Mouse (Mus musculus) A20 (cell line): ENCODE results near the gene Etv6.

Experiments
- DNase-seq: peaks from one replicate; pipeline ENCODE4 v3.0.0-alpha.2; 2011; ENCODE audit warnings: low read depth, low spot score

Etv6 gene

DNA sequence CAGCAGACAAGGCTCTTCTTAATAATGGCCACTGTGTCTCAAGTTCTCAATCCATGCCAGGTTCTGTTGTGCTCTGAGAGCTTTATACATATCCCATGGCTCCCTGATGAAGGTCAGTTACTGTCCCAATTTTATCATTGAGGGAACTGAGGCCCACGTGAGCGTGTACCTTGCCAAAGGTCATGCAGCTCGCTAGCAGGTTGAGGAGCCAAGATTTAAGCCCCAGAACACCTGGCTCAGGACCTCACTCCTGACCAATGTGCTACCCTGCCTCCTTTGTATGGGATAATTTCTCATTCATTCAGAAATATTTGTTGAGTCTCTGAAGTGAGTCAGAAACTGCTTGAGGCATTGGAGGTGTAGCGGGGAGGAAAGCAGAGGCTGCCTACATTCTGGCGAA lies 170.8 kb downstream of the Etv6 start:
- no peak for DNase-seq

DNA sequence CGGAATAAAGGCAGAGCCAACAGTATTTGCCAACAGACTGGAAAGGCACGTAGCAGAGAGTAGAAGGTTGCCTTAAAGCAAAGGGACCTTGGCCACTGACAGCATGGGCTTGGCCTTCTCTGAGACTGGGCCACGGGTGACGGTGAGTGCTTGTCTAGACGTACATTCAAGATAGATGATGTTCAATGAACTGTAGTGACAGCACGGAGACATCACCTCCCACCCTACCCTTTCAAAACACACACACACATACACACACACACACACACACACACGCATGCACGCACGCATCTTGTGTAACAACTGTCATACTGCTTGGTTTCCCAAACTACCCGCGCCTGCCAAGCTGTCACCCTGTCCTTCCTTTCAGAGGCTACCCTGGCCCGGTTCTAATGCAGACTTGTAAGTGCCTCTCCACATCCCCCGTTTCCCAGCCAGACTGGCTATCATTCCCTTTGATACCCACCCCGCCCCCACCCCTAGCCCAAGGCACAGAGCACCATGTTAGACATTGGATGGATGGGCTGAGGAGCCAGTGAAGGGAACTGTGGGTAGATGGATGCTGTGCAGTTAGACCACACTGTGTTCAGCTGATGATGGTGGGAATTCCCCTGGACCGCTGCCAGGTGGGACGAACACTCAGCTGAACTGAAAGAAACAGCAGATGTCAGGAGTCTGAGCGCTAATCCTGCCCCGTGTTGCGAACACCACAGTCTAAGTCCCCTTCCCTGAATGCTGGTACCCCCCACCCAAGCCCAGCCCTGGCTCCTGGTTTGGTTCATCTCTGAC lies 172.1 kb downstream of the Etv6 start:
- peak; percentile 77 for DNase-seq

DNA sequence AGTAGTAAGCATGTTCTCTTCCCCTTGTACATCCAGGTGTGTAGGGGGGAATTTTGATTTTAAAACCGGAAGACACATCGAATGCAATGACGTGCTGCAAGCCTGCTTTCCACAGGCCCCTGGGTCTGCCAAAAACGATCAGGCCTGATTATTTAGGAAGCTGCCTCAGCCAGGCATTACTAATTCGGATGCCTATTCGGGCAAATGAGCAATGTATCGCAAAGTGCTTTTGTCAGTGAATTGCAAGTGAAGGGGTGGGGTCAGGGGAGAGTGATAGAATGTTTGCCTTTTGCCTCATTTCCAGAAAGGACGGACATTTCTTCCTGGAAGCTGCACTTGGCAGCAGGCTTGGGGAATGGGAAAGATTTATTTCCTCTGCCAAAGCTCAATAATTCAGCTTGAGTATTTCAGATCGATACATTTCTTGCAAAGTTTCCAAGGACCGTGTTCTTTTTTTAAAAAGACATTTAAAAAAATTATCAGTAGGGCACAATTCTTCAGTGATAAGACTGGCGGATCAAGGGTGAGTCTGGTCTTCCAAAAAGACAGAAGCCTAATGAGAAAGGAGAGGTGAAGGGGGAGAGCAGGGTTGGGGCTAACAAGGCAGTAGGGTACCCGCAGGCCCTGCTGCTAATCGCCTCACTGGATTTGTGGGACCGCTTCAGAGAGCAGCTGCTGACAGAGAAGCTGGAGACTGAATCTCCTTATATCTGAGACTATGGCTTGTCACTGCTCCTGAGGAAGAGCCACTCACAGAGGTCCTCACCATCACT lies 172.9 kb downstream of the Etv6 start:
- DNase-seq = no peak

DNA sequence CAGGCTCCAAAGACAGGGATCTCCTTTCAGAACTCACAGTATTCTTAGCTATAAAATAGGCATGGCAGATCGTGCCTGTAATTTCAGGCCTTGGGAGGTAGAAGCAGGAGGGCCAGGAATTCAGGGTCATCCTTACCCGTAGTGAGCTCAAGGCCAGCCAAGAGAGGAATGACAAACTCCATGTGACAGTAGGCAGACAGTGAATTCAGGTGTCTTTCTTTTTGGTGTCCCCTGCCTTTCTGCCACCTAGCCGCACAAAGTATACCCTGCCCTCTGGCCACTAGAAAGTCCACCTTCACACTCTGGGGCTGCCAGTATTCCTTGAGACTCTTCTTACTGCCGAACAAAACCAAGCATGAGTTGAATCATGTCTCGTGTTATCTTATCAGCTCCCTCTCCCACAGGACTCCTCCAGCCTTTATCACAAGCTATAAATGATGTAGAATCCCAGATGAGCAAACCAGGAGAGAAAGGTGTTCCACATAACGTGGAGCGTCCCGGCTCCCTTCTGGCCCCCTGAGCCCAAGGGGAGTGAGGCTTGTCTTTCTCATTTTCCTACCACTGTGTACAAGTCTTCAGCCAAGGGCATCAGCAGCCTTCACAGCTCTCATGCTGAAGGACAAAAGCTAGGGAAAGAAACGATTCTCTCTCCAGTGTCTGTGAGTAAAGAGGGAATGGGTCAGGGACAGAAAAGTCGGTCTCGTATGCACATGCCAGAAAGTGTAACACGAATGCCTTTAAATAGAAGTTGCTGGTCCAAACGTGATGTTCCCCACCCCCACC lies 175.4 kb downstream of the Etv6 start:
- no peak for DNase-seq

DNA sequence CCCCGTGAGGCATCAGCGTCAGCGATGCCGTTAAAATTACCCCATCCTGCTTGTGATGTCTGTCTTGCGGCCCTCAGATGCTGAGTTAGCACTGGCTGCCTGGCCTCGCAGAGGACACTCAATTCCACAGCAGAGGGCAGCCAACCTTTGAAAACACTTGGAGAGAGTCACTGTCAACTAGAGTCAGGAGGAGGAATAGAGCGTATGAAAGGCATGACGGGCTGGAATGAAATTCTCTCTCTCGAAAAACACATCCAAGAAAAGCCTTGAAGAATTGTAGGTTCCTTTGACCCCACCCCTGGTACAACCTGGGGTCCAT lies 175.9 kb downstream of the Etv6 start:
- no peak for DNase-seq

DNA sequence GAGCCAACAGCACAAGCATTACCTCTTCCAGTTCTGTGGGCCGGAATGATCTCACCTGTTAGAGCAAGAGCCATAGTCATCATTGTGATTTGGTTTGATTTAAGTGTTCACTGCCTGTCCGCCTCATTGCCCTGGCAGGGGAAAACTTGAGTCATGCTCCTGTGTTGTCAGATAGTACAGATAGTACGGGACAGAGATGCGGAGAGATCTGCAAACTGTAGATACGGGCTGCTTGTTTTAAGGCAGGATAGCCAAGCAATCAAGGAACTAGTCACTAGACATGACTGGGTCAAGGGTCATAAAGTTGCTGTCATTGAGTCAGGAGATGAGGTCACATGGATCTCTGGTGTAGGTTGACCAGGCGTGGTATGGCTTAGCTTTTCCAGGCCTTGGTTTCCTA lies 182.2 kb downstream of the Etv6 start:
- no peak for DNase-seq

DNA sequence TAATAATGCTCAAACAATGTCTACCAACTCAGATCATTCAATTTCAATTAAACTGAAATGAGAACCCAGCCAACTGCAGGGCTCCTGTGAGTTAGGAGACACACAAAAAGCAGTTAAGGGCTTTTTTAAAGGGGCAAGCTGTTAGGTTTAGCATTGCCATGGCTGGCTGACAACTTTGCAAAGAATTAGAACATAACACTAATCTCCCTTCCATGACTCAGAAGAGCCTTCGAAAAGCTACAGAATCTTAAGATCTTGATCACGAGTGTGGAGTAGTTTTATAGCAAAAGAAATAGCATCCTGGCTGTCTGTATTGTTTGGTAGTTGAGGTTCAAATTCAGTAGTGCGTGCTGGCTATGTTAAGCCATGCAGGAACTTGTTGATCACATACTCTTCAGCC lies 182.9 kb downstream of the Etv6 start:
- DNase-seq = no peak

DNA sequence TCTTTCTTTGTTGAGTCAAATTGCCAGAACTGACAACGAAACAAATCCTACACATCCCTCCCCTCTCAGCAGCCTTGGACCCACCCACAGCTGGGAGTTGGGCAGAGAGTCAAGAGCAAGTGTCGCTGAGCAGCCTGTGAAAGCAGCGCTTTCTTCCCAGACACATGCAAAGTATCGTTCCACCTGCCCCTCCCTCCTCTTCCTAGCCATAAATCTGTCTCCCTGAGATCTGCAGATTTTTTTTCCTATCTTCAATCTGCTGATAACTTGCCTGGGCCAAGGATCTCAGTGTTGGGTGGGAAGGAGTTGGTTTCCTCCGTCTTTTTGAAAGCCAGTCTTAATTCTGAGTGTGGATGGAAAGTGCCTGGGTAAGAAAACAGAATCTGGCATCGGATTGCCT lies 183.9 kb downstream of the Etv6 start:
- no peak for DNase-seq

DNA sequence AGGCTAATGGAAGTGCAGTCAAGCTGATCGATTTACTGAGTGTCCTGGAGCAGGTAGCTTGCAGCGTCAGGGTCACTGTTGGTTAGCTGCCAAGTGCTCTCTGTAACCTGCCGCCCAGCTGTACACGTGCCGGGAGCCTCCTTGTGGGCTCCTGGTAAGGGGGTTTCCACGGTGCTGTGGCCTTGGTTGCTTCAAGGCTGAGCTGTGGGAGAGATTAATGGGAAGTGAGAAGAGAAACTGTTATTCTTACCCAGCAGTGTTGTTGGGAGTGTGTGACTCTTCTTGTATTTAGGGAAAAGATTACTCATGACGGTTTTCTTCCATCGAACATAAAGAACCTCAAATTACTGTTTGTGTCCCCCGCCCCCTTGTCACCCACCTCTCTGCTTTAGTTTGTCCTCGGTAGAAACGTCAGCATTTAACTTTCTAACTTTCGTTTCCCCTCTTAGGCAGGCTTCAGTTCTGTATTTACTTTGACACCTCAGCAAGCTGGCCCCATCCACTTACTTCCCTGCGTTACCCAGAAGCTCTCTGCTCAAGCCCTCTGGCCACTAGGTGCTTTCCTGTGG lies 184.8 kb downstream of the Etv6 start:
- peak; percentile 92 for DNase-seq

DNA sequence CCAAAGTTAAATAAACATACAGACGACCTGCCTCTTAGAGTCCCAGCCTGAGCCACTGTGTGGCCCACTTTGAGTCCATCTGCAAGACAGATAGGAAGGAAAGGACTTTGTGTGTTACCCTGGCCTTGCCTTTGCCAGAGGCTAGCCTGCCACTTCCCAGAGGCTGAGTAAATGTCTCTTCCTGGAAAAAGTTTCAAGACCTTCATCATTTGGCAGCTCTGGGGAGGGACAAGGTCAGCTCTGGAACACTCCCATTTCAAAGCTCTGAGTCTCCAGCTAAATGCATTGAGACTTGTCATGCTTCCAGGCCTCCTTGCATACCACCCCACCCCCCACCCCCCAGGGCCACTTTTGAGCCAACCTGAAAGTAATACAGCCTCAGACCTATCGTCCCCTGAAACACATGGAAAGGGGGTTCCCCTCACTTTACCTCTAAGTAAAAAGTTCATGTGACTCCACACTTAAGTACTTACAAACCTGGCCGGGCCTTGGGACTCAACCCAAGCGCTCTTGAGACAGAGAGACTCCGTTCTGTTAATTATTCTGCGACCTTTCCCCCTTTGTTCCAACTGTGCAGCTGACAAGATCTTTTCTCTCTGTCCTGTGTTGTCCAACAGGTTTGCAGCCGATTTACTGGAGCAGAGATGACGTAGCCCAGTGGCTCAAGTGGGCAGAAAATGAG lies 186.9 kb downstream of the Etv6 start:
- no peak for DNase-seq

DNA sequence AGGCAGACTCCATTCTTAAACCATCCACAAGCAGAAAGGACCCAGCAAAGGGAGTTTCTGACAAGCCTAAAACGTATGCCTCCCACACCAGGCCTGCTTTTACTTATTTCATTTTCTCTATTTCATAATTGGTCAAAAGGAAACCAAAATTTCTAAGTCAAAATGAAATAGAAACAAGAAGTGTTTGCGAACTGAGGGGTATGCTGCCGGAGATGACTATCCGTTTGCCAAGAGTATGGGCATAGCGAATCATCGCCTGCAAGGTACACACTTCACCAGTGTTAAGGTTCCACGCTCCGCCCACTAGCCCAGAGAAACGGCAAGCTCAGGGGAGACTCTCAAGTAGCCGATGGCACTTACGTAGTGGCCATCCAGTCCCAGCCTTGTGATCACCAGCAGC lies 190.1 kb downstream of the Etv6 start:
- peak; percentile 84 for DNase-seq

DNA sequence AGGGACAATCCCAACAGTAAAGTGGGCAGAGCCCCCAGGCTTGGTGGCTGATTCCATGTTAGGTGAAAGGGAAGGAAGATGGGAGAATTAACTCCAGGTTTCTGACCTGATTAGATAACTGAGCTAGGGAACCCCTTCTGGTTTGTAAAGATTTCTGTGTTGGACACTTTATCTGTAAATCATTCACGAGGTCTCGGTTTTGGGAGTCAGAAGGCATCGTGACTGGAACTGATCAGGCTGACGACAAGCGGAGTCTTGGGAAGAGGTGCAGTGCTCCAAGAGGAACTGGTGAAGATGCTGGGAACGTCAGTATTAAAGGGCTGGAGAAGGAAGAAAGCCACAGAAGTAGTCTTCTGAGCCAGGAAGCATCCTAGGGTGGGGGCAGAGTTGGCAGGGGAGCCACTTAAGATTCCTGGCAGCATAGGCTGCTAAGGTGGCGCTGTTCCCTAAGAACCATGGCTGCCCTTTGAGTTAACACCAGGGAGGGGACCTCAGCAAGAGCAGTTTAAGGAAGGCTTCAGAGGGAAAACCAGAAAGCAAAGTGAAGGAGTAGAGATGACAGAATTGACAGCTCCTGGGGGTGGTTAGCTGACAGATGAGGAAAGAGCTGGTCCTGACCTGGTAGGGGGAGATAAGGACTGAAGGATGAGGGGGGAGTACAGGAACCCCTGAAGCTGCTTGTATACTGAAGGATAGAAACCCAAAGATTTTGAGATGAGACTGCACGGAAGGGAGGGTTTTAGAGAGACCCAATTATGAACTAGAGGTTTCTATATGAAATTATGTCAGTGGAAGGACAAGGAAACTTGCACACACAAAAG lies 191.1 kb downstream of the Etv6 start:
- DNase-seq = no peak

DNA sequence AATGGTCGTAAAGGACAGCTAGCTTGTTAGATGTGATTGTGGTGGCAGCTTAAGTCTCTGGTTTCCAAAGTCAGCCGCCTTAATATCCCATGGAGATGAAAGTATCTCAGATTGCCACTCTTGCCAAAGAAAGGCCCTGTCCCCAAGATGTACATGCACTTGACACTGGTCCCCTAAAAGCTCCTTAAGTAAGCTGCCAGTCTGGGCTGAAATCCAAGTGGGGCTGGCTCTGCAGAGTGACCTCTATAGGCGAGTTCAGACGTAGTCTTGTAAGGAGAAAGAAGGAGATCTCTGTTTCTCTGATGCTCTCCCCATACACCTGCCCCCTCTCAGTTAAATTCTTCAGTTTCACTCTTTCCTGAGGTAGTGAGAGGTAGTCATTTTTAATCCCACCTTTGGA lies 200.8 kb downstream of the Etv6 start:
- peak; percentile 27 for DNase-seq

DNA sequence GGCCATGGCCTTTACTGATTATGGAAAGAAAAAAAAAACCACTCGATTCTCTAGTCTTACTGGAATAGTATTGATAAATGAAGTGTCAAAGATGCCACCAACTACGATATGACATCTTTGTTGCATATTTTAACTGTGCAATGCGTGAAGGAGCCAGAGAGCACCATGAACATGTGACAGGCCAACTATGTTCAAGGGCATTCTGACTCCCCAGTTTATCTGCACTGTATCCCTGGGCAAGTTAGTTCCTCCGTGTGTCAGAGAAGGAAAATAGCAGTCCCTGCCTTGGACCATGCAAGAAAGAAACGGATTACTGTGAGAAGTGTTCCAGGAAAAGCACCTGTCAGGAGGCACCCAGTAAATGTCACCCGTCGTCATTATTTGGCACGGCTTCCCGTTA lies 203.0 kb downstream of the Etv6 start:
- no peak for DNase-seq

DNA sequence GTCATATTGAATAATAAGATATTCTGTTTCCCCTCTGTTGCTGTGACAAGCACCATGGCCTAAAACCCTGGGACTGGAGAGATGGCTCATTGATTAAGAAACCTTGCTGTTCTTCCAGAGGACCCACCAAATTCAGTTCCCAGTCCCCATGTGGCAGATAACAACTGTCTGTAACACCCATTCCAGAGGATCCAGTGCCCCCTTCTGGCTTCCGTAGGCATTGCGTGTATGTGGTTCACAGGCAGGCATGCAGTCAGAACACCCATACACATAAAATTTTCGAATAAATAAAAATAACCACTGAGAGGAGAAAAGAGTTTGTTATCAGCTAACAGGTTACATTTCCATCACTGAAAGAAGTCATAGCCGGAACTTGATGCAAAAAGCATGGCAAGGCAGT lies 205.5 kb downstream of the Etv6 start:
- DNase-seq = peak; percentile 52

DNA sequence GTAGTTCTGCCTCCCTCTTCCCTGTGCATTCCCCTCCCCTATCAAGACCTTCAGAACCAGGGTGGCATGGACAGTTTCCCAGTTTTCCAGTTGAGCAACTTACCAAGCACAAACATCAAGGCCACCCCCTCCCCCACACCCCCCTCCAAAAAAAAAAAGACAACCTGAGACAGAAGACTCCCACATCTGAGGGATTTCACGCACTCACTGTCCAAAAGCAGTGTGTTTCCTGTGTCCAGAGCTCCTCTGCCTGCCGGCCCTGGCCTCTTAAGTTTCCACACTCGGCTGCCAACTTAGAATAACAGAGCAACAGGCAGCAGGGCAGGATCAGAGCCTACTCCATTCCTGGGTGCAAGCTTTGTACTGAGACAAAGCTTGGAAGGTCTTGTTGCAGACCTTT lies 207.6 kb downstream of the Etv6 start:
- DNase-seq = no peak

DNA sequence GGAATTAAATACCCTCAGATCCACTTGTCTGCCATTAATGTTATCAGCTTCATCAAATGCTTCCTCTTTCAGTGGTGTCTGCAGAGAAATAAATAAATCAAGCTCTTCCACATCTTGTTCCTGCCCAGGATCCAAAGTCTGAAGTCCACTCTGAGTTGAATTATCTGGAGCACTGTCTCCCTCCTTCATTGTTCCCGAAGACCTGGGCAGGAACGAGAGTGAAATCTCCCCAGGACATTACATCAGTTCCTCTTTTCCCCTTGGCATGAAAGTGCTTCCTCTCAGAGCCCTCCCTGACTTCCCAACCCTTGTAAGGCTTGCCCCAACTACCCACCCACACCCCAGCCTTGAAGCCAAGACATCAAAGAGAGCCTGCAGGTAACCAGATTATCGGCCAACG lies 208.0 kb downstream of the Etv6 start:
- DNase-seq = no peak

DNA sequence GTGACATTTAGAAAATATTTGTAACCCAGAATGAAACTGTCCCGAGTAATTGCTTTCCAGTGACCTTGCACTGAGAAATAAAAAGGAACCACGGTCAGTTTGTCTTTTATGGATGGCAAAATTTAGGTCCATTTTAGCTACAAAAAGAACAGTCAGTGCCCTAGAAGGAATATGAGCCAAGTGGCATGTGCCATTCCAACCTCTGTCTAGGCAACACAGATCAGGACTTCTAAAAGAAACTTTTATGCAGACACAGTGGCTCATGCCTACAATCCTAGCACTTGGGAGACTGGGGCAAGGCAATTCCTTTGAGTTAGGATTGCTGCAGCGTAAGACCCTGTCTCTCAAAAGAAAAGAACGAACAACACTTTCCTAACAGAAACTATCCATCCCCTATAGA lies 208.6 kb downstream of the Etv6 start:
- DNase-seq = no peak

DNA sequence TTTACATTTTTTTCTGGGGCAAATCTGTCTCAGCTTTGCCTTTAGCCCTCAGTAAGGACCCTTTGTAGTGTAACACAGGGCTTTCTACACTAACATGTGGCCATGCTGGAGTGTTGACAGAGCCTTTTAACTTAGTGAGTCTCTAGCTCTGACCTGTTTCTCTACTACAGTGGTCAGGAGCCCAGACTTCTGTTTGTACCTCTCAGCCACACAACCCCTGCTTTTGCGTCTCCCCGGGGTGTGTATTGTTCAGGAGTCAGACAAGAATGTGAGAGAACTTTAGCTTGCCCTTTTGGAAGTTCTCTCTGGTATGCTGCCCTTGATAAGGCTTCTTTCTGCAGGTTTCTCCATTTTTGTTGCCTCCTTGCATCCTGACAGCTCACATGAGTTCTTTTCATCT lies 210.6 kb downstream of the Etv6 start:
- DNase-seq = no peak

DNA sequence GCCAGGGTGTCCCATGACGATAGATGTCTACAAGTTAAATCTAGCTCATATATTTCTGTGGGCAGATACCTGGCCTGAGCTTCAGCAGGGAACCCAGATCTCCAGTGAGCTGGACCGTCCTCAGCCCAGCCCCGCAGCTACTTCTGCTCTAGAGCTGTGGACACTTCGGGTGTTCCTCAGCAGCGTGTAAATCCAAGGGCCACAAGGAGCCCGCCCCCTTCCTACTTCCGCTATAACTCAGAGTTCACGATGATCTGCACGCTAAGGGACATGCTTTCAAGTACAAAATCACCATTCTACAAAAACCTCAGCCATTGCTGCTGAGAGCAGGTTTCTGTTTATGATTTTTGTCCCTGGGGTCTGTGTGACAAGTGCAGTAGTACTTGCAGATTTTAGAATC lies 211.8 kb downstream of the Etv6 start:
- DNase-seq = no peak

DNA sequence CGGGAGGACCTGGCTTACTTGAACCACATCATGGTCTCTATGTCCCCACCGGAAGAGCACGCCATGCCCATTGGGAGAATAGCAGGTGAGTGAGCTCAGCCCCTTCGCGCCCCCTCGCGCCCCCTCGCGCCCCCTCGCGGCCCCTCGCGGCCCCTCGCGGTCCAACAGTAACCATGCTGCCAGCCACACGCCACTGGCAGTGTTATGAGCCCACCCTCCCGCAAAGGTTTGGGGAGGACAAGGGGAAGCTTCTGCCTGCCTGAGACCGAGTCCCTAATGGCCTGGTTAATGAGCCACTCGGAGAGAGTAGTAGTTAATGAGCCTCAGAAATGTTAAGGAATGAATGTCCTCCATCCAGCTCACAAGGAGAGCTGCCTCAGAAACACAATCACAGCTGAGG lies 213.2 kb downstream of the Etv6 start:
- DNase-seq = no peak
